Mouse (Mus musculus): ENCODE data around the gene Fcho2. TPM values are rescaled to one million over a fixed set of nuclear protein-coding genes. Genes with fewer than 3 reads are reported as not detected.

The Fcho2 gene
- total and polyA plus RNA-seq, 2 experiments: 5.8 to 23.2 TPM

GRCm38 (mm10) chr13:98813167-98813566 is 2.1 kb downstream of the Fcho2 start:
- Histone ChIP-seq H3K79me2 (ENCODE audit: control insufficient read depth, insufficient read depth, low read length) (peaks cover 10% of the 10 kb centered on the region; the same call in 1 of the 2 replicates), H3K27ac (replicated peaks; ENCODE audit: insufficient read depth, low read depth, low read length) (no peak overlapping the region), H3K4me3 (ENCODE audit: insufficient read depth, low read depth, low read length) (peak overlapping the region; percentile 22; the same call in 1 of the 2 replicates), H3K36me3 (ENCODE audit: control insufficient read depth, insufficient read depth, low read length) (no peaks in the 10 kb centered on the region), H3K4me1 (ENCODE audit: control insufficient read depth, insufficient read depth, low read length) (peaks cover 7% of the 10 kb centered on the region), H3K9ac (ENCODE audit: low read depth, low read length) (no peak overlapping the region), H3K27me3 (ENCODE audit: control insufficient read depth, insufficient read depth, low read length) (no peaks in the 10 kb centered on the region)
- DNase-seq (ENCODE audit: extremely low read depth, low read depth, low spot score): no peak
- WGBS: 29% methylated on average over 2 of the region's 2 CpGs
- TF ChIP-seq POLR2A (IDR thresholded peaks at IDR 0.05; ENCODE audit: extremely low read depth, insufficient read depth, low read length) (no peak), CTCF (IDR thresholded peaks at IDR 0.05; ENCODE audit: low read depth, low read length) (no peak)

GRCm38 (mm10) chr13:98812285-98812684 is 3.0 kb downstream of the Fcho2 start:
- Histone ChIP-seq H3K4me1 (ENCODE audit: control insufficient read depth, insufficient read depth, low read length) (peaks cover 7% of the 10 kb centered on the region), H3K79me2 (ENCODE audit: control insufficient read depth, insufficient read depth, low read length) (peaks cover 10% of the 10 kb centered on the region; the same call in 1 of the 2 replicates), H3K27me3 (ENCODE audit: control insufficient read depth, insufficient read depth, low read length) (no peaks in the 10 kb centered on the region), H3K36me3 (ENCODE audit: control insufficient read depth, insufficient read depth, low read length) (no peaks in the 10 kb centered on the region), H3K9ac (ENCODE audit: low read depth, low read length) (peak overlapping the region; percentile 27; the same call in 1 of the 2 replicates), H3K4me3 (ENCODE audit: insufficient read depth, low read depth, low read length) (no peak overlapping the region), H3K27ac (replicated peaks; ENCODE audit: insufficient read depth, low read depth, low read length) (no peak overlapping the region; the same call in 1 of the 2 replicates)
- DNase-seq (ENCODE audit: extremely low read depth, low read depth, low spot score): no peak
- TF ChIP-seq CTCF (IDR thresholded peaks at IDR 0.05; ENCODE audit: low read depth, low read length): no peak
- no peak for TF ChIP-seq POLR2A (IDR thresholded peaks at IDR 0.05; ENCODE audit: extremely low read depth, insufficient read depth, low read length)
- 61% methylated on average over 4 of the region's 4 CpGs for WGBS

- Histone ChIP-seq H3K36me3 (ENCODE audit: control insufficient read depth, insufficient read depth, low read length) (peaks cover 3% of the 10 kb centered on the region), H3K27me3 (ENCODE audit: control insufficient read depth, insufficient read depth, low read length) (no peaks in the 10 kb centered on the region), H3K4me1 (ENCODE audit: control insufficient read depth, insufficient read depth, low read length) (peaks cover 9% of the 10 kb centered on the region), H3K9ac (ENCODE audit: low read depth, low read length) (no peak overlapping the region), H3K4me3 (ENCODE audit: insufficient read depth, low read depth, low read length) (no peak overlapping the region), H3K27ac (replicated peaks; ENCODE audit: insufficient read depth, low read depth, low read length) (no peak overlapping the region), H3K79me2 (ENCODE audit: control insufficient read depth, insufficient read depth, low read length) (peaks cover 11% of the 10 kb centered on the region; the same call in 1 of the 2 replicates)
- DNase-seq (ENCODE audit: extremely low read depth, low read depth, low spot score): no peak
- 57% methylated on average over 6 of the region's 6 CpGs for WGBS
- no peak for TF ChIP-seq POLR2A (IDR thresholded peaks at IDR 0.05; ENCODE audit: extremely low read depth, insufficient read depth, low read length)
- no peak for TF ChIP-seq CTCF (IDR thresholded peaks at IDR 0.05; ENCODE audit: low read depth, low read length)
Measured at GRCm38 (mm10) chr13:98810143-98810542, 5.1 kb downstream of the Fcho2 start.

- DNase-seq (ENCODE audit: extremely low read depth, low read depth, low spot score): peak; percentile 56
- Histone ChIP-seq H3K79me2 (ENCODE audit: control insufficient read depth, insufficient read depth, low read length) (peaks cover 14% of the 10 kb centered on the region; the same call in 1 of the 2 replicates), H3K27me3 (ENCODE audit: control insufficient read depth, insufficient read depth, low read length) (no peaks in the 10 kb centered on the region), H3K27ac (replicated peaks; ENCODE audit: insufficient read depth, low read depth, low read length) (no peak overlapping the region), H3K9ac (ENCODE audit: low read depth, low read length) (no peak overlapping the region), H3K4me3 (ENCODE audit: insufficient read depth, low read depth, low read length) (no peak overlapping the region), H3K36me3 (ENCODE audit: control insufficient read depth, insufficient read depth, low read length) (peaks cover 10% of the 10 kb centered on the region), H3K4me1 (ENCODE audit: control insufficient read depth, insufficient read depth, low read length) (peaks cover 13% of the 10 kb centered on the region)
- 19% methylated on average over 1 of the region's 1 CpGs for WGBS
- no peak for TF ChIP-seq CTCF (IDR thresholded peaks at IDR 0.05; ENCODE audit: low read depth, low read length)
- TF ChIP-seq POLR2A (IDR thresholded peaks at IDR 0.05; ENCODE audit: extremely low read depth, insufficient read depth, low read length): no peak
Measured at GRCm38 (mm10) chr13:98809087-98809486, 6.2 kb downstream of the Fcho2 start.

- Histone ChIP-seq H3K27ac (replicated peaks; ENCODE audit: insufficient read depth, low read depth, low read length) (0 out of 2 replicates have a peak overlapping the region, but pooled peaks have one; percentile 52), H3K27me3 (ENCODE audit: control insufficient read depth, insufficient read depth, low read length) (no peaks in the 10 kb centered on the region), H3K4me3 (ENCODE audit: insufficient read depth, low read depth, low read length) (no peak overlapping the region), H3K79me2 (ENCODE audit: control insufficient read depth, insufficient read depth, low read length) (peaks cover 21% of the 10 kb centered on the region), H3K4me1 (ENCODE audit: control insufficient read depth, insufficient read depth, low read length) (peaks cover 6% of the 10 kb centered on the region; the same call in 1 of the 2 replicates), H3K9ac (ENCODE audit: low read depth, low read length) (no peak overlapping the region), H3K36me3 (ENCODE audit: control insufficient read depth, insufficient read depth, low read length) (peaks cover 39% of the 10 kb centered on the region)
- DNase-seq (ENCODE audit: extremely low read depth, low read depth, low spot score): no peak
- 83% methylated on average over 1 of the region's 1 CpGs for WGBS
- no peak for TF ChIP-seq POLR2A (IDR thresholded peaks at IDR 0.05; ENCODE audit: extremely low read depth, insufficient read depth, low read length)
- no peak for TF ChIP-seq CTCF (IDR thresholded peaks at IDR 0.05; ENCODE audit: low read depth, low read length)
Measured at GRCm38 (mm10) chr13:98804480-98804879, 10.8 kb downstream of the Fcho2 start.

GRCm38 (mm10) chr13:98803699-98804098 is 11.6 kb downstream of the Fcho2 start:
- H3K4me1 ChIP-seq (ENCODE audit: control insufficient read depth, insufficient read depth, low read length): peaks cover 6% of the 10 kb centered on the region; the same call in 1 of the 2 replicates
- peaks cover 24% of the 10 kb centered on the region for H3K79me2 ChIP-seq (ENCODE audit: control insufficient read depth, insufficient read depth, low read length)
- no peaks in the 10 kb centered on the region for H3K27me3 ChIP-seq (ENCODE audit: control insufficient read depth, insufficient read depth, low read length)
- peaks cover 47% of the 10 kb centered on the region for H3K36me3 ChIP-seq (ENCODE audit: control insufficient read depth, insufficient read depth, low read length)
- no peak overlapping the region for H3K9ac ChIP-seq (ENCODE audit: low read depth, low read length)
- 76% methylated on average over 4 of the region's 4 CpGs for WGBS
- DNase-seq (ENCODE audit: extremely low read depth, low read depth, low spot score): no peak
- H3K27ac ChIP-seq (replicated peaks; ENCODE audit: insufficient read depth, low read depth, low read length): no peak overlapping the region; the same call in 1 of the 2 replicates
- TF ChIP-seq CTCF (IDR thresholded peaks at IDR 0.05; ENCODE audit: low read depth, low read length): no peak
- TF ChIP-seq POLR2A (IDR thresholded peaks at IDR 0.05; ENCODE audit: extremely low read depth, insufficient read depth, low read length): no peak
- H3K4me3 ChIP-seq (ENCODE audit: insufficient read depth, low read depth, low read length): no peak overlapping the region

Measured in liver, adult 2 months (tissue).